Mouse (Mus musculus) C2C12 (cell line): ENCODE measurements around the gene Pabpn1.

Experiments used
- CTCF ChIP-seq: IDR thresholded peaks from one replicate; pipeline ENCODE4 v1.5.1; 2011; ENCODE audit not compliant: control insufficient read depth, insufficient read depth, insufficient read length
- MYOG ChIP-seq: IDR thresholded peaks from one replicate; pipeline ENCODE4 v1.6.1; 2011; ENCODE audit not compliant: control insufficient read depth, insufficient read length; ENCODE audit errors: extremely low read depth
- USF1 ChIP-seq: IDR thresholded peaks from one replicate; pipeline ENCODE4 v1.6.1; 2011; ENCODE audit warnings: low read depth, mild to moderate bottlenecking, control low read depth, moderate library complexity

DNA sequence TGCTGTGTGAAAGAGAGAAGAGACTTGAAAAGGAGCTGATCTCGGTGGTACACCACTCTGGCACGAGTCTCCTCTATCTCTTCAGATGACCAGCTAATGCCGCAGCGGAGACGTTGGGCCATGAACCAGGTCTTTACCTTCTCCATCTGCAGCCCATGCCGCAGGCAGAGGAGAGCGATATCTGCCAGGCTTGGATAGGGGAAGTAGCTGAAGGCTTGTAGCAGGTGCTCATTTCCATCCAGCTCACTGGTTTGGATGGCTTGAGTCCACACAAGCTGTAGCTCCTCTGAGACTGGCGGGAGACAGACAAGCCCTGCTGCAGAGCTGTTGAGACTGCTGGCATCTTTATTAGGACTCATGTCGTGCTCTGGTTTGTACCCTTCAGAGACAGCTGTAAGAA is 34.4 kb upstream of the Pabpn1 start:
- TF ChIP-seq CTCF (no peak), USF1 (no peak), MYOG (no peak)
